Mouse (Mus musculus): ENCODE measurements around the gene Cav1.

The Cav1 gene

DNA sequence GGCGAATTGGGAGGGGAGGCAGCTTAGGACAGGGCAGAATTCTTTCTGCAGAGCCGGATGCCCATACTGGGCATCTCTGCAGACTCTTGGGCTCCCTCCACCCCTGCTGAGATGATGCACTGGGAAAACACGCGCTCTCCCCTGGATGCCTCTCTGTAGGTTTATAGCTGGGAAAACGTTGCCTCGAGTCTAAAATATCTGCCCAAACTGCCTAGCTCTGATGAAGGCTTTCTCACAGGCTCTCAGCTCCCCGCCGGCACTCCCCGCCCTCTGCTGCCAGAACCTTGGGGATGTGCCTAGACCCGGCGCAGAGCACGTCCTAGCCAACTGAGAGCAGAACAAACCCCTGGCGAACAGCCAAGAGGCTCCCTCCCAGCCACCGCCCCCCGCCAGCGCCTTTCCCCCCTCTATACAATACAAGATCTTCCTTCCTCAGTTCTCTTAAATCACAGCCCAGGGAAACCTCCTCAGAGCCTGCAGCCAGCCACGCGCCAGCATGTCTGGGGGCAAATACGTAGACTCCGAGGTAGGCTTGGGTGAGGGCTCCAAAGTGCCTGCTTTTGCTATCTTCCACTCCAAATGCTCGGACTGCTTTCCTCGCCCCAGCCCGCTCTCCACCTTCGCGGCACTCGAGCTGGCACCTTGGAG lies at the start of gene Cav1:
Gene Cav1 (plus strand): TSS at position 382 of the 648 bp plus-strand sequence.
- peak; percentile 95 for DNase-seq (ENCODE audit: low read depth)

DNA sequence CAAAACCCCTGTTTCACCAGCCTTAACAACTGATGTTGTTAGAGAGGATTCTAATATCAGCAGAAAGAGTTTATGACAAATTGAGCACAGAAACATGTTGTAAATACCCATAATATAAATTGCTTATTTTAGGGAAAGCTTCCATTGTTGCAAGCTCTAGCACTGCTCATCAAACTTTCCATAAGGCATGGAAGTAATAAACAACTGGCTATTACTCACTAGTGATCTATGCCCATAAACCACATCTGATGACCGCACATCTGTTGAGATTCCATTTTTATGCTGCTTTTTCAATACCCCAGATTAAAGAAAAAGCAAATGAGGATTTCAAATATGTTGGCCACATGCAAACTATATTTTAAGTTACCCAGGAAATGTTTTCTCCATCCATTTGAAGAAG lies 48.0 kb upstream of the Cav1 start:
- peak; percentile 79 for DNase-seq (ENCODE audit: low read depth)

GRCm38 (mm10) chr6:17258911-17259310 lies 47.2 kb upstream of the Cav1 start:
- peak; percentile 79 for DNase-seq (ENCODE audit: low read depth)

- peak; percentile 75 for DNase-seq (ENCODE audit: low read depth)
Observed at GRCm38 (mm10) chr6:17262786-17263185, 43.3 kb upstream of the Cav1 start.

- no peak for DNase-seq (ENCODE audit: low read depth)
Observed at GRCm38 (mm10) chr6:17265043-17265442, 41.1 kb upstream of the Cav1 start.

DNA sequence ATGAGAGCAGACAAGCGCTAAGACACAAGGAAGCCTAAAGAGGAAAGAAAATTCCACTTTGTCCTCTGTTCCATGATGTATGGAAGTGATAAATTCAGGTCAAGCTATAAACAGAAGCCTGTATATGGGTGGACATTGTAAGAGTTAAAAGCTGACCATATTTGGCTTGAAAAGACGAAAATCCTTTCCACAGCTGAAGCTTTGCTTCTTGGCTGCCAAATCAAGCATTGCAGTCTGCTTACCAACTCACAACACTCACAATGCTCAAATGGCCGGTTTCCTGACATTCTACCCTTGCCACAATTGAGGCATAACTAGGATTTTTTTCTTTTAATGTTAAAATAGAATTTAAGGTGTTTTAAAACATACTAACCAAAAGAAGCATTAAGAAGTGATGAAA lies 39.7 kb upstream of the Cav1 start:
- DNase-seq (ENCODE audit: low read depth) = peak; percentile 65

GRCm38 (mm10) chr6:17278366-17278765 lies 27.8 kb upstream of the Cav1 start:
- no peak for DNase-seq (ENCODE audit: low read depth)

DNA sequence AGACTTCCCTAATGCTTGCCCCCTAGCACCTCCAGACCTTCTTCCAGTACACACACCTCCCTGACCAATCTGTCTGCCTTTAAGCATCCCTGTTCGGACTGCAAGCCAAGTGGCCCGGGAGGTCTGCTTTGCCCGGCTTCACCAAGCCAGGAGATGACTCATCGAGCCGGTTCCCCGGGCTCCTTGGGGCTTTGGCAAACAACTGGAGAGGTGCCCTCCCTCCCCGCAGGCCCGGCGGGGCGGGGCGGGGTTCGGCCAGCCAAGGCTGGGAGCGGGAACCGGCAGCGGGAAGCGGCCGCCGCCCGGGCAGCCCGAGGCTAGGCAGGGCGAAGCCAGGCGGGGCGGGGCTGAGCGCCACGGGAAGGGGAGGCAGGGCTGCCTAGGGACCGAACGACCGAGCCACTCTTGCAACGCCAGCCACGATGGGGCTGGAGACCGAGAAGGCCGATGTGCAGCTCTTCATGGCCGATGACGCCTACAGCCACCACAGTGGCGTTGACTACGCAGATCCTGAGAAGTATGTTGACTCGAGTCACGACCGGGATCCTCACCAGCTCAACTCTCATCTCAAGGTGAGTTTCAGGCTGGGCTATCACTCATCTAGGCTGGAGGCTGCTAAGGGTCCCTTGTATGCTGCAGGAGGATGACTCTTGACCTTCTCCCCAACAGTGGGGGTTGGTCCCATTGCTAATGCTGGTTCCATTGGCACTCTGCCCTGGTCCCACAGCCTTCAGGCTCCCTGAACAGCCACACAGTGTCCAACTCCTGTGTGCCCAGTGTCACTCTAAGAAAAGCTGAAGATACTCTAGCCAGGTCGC lies 25.0 kb upstream of the Cav1 start, which contains the start of gene Cav2:
Gene Cav2 (plus strand): TSS at position 247 of the 818 bp plus-strand sequence.
- peak; percentile 96 for DNase-seq (ENCODE audit: low read depth)

DNA sequence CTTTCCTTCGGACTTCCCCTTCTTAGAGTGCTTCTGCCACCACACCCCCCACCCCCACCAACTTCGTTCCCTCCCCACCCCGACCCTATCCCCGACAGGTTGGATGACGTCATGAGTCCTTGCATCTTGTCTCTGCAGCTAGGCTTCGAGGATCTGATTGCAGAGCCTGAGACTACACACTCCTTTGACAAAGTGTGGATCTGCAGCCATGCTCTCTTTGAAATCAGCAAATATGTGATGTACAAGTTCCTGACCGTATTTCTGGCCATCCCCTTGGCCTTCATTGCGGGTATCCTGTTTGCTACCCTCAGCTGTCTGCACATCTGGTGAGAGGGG lies 24.4 kb upstream of the Cav1 start:
- peak; percentile 64 for DNase-seq (ENCODE audit: low read depth)

DNA sequence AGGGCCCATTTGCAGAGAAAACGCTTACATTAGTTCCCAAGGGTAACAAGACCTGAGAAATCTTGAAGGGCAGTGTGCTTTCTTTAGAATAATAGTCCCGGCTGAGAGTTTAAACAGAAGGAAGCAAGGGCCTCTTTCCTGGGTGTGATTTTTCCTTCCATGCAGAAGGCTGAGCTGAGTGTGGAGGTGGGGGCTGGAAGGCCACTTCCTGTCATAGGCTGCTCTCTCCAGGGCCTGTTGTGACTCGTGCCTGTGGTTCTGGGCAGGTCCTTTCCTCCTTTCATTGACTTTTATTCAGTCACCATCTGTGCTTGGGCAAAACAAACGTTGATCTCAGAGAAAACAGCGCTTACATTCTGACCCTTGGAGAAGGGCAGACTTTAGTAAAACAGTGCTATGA lies 24.0 kb upstream of the Cav1 start:
- DNase-seq (ENCODE audit: low read depth) = peak; percentile 51

- no peak for DNase-seq (ENCODE audit: low read depth)
Observed at GRCm38 (mm10) chr6:17283834-17284233, 22.3 kb upstream of the Cav1 start.

- no peak for DNase-seq (ENCODE audit: low read depth)
Observed at GRCm38 (mm10) chr6:17286381-17286780, 19.8 kb upstream of the Cav1 start.

DNA sequence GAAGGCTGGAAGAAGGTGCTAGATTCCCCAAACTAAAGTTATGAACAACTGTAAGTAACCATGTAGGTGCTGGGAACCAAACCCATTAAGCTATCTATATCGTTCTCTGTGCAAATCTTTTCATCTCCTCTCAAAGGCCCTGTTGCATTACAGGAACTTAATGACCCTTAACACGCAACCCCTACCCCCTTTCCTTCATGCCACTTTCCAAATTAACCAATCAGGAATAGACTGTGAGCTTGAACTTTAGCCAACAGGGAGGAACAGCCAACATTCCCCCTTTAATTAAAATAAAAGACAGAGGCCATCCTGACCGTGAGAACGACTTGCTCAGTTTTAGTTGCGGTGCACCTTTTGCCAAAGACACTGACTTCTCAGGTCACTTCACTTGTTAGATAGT lies 11.0 kb upstream of the Cav1 start:
- no peak for DNase-seq (ENCODE audit: low read depth)

DNA sequence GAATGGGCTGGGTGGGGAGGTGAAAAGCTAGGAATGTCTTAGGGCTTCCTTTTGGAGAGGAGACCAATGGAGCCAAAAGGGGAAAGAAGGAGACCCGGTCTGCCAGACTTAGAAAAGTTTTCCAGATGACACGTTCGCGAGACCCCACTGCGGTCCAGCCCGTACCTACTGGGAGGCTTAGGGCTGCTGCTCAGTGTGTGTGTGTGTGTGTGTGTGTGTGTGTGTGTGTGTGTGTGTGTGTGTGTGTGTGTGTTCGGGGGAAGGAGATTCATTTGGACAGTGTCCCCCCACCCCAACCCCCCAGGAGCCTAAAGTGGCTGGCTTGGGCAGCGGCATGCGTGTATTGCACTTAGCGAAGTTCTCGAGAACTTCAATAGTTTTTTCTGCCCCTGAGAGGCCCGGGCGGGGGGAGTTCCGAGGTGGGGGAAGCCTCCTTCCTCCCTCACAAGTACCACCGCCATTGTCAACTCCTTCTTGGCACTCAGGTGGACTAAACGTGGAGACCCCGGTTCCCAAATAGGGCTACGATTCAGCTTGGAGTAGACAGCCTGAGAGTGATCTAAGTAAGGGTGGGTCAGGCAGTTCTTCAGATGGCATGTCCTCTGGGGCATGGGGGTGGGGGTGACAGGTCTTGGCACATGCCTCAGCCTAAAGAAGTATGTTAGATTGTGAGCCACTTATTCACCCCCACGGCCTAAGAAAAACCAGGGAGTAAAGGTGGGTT lies 629 bp downstream of the Cav1 start:
- peak; percentile 65 for DNase-seq (ENCODE audit: low read depth)

GRCm38 (mm10) chr6:17307461-17308115 lies 1.5 kb downstream of the Cav1 start:
- peak; percentile 95 for DNase-seq (ENCODE audit: low read depth)

GRCm38 (mm10) chr6:17308661-17309060 lies 2.5 kb downstream of the Cav1 start:
- peak; percentile 66 for DNase-seq (ENCODE audit: low read depth)

- peak; percentile 77 for DNase-seq (ENCODE audit: low read depth)
Observed at GRCm38 (mm10) chr6:17309260-17309659, 3.1 kb downstream of the Cav1 start.

GRCm38 (mm10) chr6:17314241-17314640 lies 8.1 kb downstream of the Cav1 start:
- peak; percentile 39 for DNase-seq (ENCODE audit: low read depth)

DNA sequence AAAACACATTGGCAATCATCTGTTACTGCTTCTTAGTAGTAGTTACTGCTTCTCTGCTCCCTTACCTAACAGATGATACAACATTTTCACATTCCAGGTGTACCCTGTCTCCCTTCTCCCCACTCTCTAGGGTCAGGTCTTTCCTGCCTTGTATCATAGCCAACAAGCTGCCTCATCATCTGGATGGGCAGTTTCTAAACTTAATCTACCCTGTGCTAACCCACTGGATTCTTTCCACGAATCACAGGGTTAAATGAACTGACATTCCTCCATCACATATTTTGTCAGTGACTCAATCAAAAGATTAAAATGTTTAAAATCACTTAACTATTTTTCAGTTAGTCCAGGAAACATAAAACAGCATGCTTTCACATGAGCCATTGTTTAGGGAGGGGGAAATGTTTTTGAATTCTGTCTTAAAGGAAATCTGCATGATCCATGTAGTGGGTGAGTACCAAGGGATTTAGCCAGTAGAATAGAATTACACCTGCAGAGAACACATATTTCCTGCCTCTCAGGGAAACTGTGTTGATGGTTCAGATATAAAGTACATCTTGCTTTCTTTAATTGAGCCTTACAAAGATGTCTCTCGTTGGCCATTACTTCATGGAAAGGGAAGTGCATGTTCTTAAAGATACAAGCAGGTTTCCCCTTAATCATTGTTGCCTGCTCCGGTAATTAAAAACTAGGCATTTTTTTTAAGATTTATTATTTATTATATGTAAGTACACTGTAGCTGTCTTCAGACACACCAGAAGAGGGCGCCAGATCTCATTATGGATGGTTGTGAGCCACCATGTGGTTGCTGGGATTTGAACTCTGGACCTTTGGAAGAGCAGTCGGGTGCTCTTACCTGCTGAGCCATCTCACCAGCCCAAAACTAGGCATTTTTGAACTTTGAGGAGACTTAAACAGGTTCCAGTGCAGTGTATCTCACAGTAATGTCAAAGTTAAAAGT lies 8.8 kb downstream of the Cav1 start:
- peak; percentile 44 for DNase-seq (ENCODE audit: low read depth)

GRCm38 (mm10) chr6:17316294-17317166 lies 10.4 kb downstream of the Cav1 start:
- no peak for DNase-seq (ENCODE audit: low read depth)
